Mouse (Mus musculus) midbrain, embryonic 14.5 days (tissue): Measurements from ENCODE around the gene Brd7. TPM values are rescaled to one million over a fixed set of nuclear protein-coding genes. Genes with fewer than 3 reads are reported as not detected.

Experiments
- ATAC-seq: fragments of 200-750 bp; cut with Nextera tagmentation; 2 replicates; pipeline ENCODE4 v1.8.0; 2017; ENCODE audit warnings: moderate number of reproducible peaks, moderate library complexity; ENCODE audit not compliant: low FRiP score, low TSS enrichment
- DNase-seq: peaks from one replicate; pipeline ENCODE4 v3.0.0-alpha.2; 2015
- H3K27ac ChIP-seq: fragments of 300-500 bp; sonication (generic); replicated peaks from 2 replicates; pipeline ENCODE4 v1.5.1; 2014; ENCODE audit warnings: mild to moderate bottlenecking, low read depth, low read length, moderate library complexity
- H3K27me3 ChIP-seq: fragments of 300-500 bp; sonication (generic); 2 replicates; pipeline ENCODE4 v1.6.1; 2014; ENCODE audit warnings: low read length, control low read depth, mixed read lengths; ENCODE audit not compliant: control insufficient read depth, insufficient read depth
- H3K36me3 ChIP-seq: fragments of 300-500 bp; sonication (generic); 2 replicates; pipeline ENCODE4 v1.6.1; 2014; ENCODE audit warnings: low read length, control low read depth; ENCODE audit not compliant: control insufficient read depth, insufficient read depth
- H3K4me1 ChIP-seq: fragments of 300-500 bp; sonication (generic); 2 replicates; pipeline ENCODE4 v1.6.1; 2014; ENCODE audit warnings: mild to moderate bottlenecking, antibody characterized with exemption, low read length, control low read depth; ENCODE audit not compliant: control insufficient read depth, insufficient read depth
- H3K4me2 ChIP-seq: fragments of 300-500 bp; sonication (generic); 2 replicates; pipeline ENCODE4 v1.6.1; 2014; ENCODE audit warnings: mild to moderate bottlenecking, low read length, moderate library complexity
- H3K4me3 ChIP-seq: fragments of 300-500 bp; sonication (generic); replicated peaks from 2 replicates; pipeline ENCODE4 v1.5.1; 2014; ENCODE audit warnings: low read depth, low read length
- H3K9ac ChIP-seq: fragments of 300-500 bp; sonication (generic); replicated peaks from 2 replicates; pipeline ENCODE4 v1.6.1; 2014; ENCODE audit warnings: mild to moderate bottlenecking, low read length, moderate library complexity
- H3K9me3 ChIP-seq: fragments of 300-500 bp; sonication (generic); 2 replicates; pipeline ENCODE4 v1.6.1; 2016; ENCODE audit warnings: low read length, control low read depth, mixed read lengths; ENCODE audit not compliant: control insufficient read depth
- WGBS: fragments of 180-500 bp; shearing (Covaris S2); extraction: QIAGEN DNeasy Blood & Tissue Kit; methylation state at CpG from one replicate; pipeline ENCODE4 v1.1.7; 2014; 5-methylcytosine and 5-hydroxymethylcytosine counted together
- polyA plus RNA-seq: library from polyadenylated mRNA; unstranded; fragments of >200 nt; fragmentation: Nextera tagmentation; extraction: Ambion mirVana; gene quantifications from 2 replicates; pipeline ENCODE4 v1.2.1, GENCODE M21; 2014

Gene Brd7
- polyA plus RNA-seq, 1 experiment from 2014 or later = 82.5 TPM

DNA sequence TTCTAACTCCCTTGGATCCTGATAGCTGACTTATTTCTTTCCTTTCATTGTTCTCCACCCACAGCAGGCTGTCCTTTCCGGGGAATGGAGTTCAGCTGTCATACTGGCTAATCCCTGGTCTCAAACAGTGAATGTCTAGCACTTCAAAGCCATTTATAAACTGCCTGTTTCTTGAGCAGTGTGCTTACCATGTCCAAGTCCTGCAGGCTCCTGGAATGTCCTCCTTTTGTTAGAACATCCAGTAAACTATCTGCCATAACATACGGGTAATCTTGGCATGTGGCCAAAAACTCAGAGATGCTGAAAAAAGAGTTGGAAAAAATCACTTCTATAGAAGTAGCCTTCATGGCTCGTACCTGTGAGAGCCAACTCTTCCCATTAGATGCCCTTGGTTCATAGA, 22.8 kb downstream of the Brd7 start:
- ATAC-seq = no peak
- Histone ChIP-seq H3K27ac (no peak overlapping the region), H3K36me3 (peaks cover 91% of the 10 kb centered on the region), H3K9me3 (no peaks in the 10 kb centered on the region), H3K4me1 (no peaks in the 10 kb centered on the region), H3K9ac (no peak overlapping the region), H3K4me3 (no peak overlapping the region), H3K4me2 (no peak overlapping the region), H3K27me3 (no peaks in the 10 kb centered on the region)
- DNase-seq = peak; percentile 30
- 46% methylated on average over 3 of the region's 3 CpGs for WGBS

DNA sequence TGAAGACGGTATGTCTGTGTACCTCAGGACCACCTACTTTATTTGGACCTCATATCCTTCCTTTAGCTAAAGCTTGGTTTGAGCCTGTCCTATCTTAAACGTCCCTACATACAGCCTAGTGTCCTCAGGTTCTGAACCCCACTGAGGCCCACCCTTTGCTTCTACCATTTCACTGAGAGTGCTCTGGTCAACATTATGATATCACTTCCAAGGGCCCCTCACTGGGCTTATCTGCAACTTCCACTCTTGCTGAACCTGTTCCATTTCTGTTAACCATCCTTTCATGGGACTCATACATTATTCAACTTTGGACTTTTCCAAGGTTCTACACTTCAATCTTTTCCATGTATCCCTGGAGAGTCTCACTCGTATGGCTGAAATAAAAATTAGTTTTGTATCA, 27.0 kb downstream of the Brd7 start:
- WGBS = 90% methylated on average over 3 of the region's 3 CpGs
- H3K36me3 ChIP-seq = peaks cover 82% of the 10 kb centered on the region
- no peaks in the 10 kb centered on the region for H3K27me3 ChIP-seq
- H3K4me1 ChIP-seq = no peaks in the 10 kb centered on the region
- no peak overlapping the region for H3K4me2 ChIP-seq
- no peak for DNase-seq
- no peak overlapping the region for H3K4me3 ChIP-seq
- ATAC-seq = no peak
- no peak overlapping the region for H3K9ac ChIP-seq
- H3K9me3 ChIP-seq = no peaks in the 10 kb centered on the region
- no peak overlapping the region for H3K27ac ChIP-seq

DNA sequence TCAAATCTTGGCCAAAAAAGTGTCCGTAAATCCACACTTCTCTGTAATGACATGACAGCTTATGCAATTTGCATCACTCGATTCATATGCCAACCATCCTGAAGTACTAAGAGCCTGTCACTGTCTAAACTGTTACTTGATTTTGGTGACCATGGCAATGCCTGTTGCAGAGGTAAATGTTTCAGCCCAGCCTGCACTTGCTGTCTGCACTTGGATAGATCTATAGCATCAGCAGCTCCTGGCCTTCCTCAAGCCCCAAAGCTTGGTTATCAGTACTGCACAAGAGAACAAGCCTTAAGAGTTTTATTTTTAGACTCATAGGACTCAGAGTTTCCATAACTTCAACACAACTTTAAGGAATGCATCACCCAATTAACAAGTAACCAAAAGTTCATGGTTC, 27.6 kb downstream of the Brd7 start:
- H3K9me3 ChIP-seq = no peaks in the 10 kb centered on the region
- ATAC-seq (no peak), DNase-seq (no peak)
- no peak overlapping the region for H3K4me2 ChIP-seq
- no peak overlapping the region for H3K27ac ChIP-seq
- H3K36me3 ChIP-seq = peaks cover 82% of the 10 kb centered on the region
- no peaks in the 10 kb centered on the region for H3K27me3 ChIP-seq
- WGBS = 96% methylated on average over 2 of the region's 2 CpGs
- H3K4me1 ChIP-seq = no peaks in the 10 kb centered on the region
- H3K9ac ChIP-seq = no peak overlapping the region
- no peak overlapping the region for H3K4me3 ChIP-seq

DNA sequence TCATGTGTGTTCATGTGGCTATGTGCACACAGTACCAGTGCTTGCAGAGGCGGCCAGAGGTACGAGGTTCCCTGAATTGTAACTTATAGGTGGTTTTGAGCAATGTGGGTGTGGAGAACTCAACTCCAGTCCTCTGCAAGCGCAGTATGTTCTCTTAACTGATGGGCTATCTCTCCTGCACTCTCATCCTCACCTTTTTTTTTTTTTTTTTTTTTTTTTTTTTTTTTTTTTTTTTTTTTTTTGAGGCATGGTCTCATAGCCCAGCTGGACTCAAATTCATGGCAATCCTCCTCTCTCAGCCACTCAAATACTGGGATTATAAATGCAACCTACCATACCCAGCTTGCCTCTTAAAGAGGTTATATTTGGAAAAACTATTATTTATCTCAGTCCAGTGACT, 31.2 kb downstream of the Brd7 start:
- 99% methylated on average over 3 of the region's 3 CpGs for WGBS
- ATAC-seq (no peak), DNase-seq (no peak)
- Histone ChIP-seq H3K4me1 (no peaks in the 10 kb centered on the region), H3K4me2 (no peak overlapping the region), H3K27me3 (no peaks in the 10 kb centered on the region), H3K4me3 (no peak overlapping the region), H3K27ac (no peak overlapping the region), H3K9me3 (no peaks in the 10 kb centered on the region), H3K36me3 (peaks cover 87% of the 10 kb centered on the region), H3K9ac (no peak overlapping the region)

DNA sequence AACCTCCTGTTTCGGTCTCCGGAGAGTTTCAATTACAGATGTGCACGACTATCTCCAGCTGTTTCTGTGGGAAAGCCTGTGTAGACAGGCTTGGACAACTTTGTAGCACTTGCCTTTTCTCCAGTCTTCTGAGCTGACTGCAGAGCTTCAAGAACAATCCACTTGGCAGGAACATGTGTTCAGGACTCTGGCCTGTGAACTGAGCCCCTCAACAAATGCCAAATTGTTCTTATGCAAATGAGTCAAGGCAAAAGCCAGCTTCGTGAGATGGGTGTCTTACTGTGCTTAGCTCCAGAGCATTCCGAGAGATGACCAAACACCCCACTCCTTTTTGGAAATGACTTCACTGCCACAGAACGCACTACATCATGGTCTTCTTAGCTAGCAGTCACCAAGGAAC, 33.3 kb downstream of the Brd7 start:
- no peaks in the 10 kb centered on the region for H3K4me1 ChIP-seq
- no peak overlapping the region for H3K4me3 ChIP-seq
- no peak overlapping the region for H3K27ac ChIP-seq
- ATAC-seq = no peak
- no peaks in the 10 kb centered on the region for H3K27me3 ChIP-seq
- no peaks in the 10 kb centered on the region for H3K9me3 ChIP-seq
- peaks cover 79% of the 10 kb centered on the region for H3K36me3 ChIP-seq
- WGBS = 80% methylated on average over 6 of the region's 6 CpGs
- no peak overlapping the region for H3K4me2 ChIP-seq
- DNase-seq = no peak
- H3K9ac ChIP-seq = no peak overlapping the region

DNA sequence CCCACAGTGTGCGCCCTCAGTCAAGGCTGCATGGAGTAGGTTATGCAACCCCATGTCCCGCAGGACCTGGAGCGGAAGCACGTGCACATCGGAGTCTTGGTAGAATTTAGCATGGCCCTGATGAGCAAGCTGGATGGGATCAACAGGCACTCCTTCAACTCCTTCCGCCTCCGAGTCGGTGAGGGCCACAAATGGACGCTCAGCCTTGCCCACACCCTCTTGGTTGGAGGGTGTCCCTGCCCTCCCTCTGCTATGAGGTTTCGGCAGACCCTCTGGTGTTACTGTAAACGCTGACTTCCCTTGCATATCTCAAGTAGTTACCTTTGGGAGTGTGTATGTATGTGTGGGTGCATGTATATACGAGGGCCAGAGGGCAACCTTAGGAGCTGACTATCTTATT, 35.7 kb downstream of the Brd7 start:
- no peaks in the 10 kb centered on the region for H3K27me3 ChIP-seq
- H3K9ac ChIP-seq = no peak overlapping the region
- H3K4me3 ChIP-seq = no peak overlapping the region
- DNase-seq = no peak
- 97% methylated on average over 12 of the region's 12 CpGs for WGBS
- ATAC-seq = no peak
- no peaks in the 10 kb centered on the region for H3K9me3 ChIP-seq
- H3K4me2 ChIP-seq = no peak overlapping the region
- no peak overlapping the region for H3K27ac ChIP-seq
- peaks cover 56% of the 10 kb centered on the region for H3K36me3 ChIP-seq
- H3K4me1 ChIP-seq = no peaks in the 10 kb centered on the region

DNA sequence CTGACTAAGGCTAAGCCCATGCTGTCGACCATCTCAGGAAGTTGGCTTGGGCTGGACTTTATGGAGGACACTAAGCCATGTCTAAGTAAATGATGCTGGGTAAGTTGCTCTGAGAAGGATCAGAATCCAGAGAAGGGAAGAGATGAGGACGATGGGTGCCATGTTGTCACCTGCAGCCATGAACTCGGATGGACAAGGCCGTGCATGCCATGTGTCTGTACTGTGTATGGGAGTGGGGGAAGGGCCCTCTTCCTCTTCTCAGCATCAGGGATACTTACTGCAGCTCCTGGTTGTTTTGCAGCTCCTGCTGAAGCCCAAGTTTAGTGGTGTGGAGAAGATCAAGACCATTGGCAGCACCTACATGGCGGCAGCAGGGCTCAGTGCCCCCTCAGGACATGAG, 36.2 kb downstream of the Brd7 start:
- WGBS = 94% methylated on average over 5 of the region's 5 CpGs

DNA sequence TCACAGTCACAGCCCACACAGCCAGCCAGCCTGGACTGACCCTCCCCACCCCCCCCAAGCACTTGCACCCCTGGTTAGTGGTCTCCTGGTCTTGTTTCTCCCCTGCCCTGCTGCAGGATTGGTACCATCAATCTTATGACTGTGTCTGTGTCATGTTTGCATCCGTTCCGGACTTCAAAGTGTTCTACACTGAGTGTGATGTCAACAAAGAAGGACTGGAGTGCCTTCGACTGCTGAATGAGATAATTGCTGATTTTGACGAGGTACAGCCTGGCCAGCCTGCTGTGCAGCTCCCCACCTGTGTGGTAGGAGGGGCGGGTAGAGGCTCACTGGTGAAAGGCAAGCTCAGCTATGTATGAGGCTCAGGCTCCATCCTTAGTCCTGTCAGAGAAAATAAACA, 36.7 kb downstream of the Brd7 start:
- H3K27ac ChIP-seq = no peak overlapping the region
- no peak overlapping the region for H3K4me3 ChIP-seq
- no peaks in the 10 kb centered on the region for H3K9me3 ChIP-seq
- H3K4me1 ChIP-seq = no peaks in the 10 kb centered on the region
- no peak for ATAC-seq
- 82% methylated on average over 5 of the region's 5 CpGs for WGBS
- no peak for DNase-seq
- H3K27me3 ChIP-seq = no peaks in the 10 kb centered on the region
- H3K9ac ChIP-seq = no peak overlapping the region
- H3K4me2 ChIP-seq = no peak overlapping the region
- peaks cover 52% of the 10 kb centered on the region for H3K36me3 ChIP-seq

More for the DNA sequence above, 36.2 kb downstream of the Brd7 start:
- ATAC-seq (no peak), DNase-seq (no peak)
- no peaks in the 10 kb centered on the region for H3K27me3 ChIP-seq
- H3K4me2 ChIP-seq = no peak overlapping the region
- no peak overlapping the region for H3K9ac ChIP-seq
- no peak overlapping the region for H3K27ac ChIP-seq
- no peaks in the 10 kb centered on the region for H3K4me1 ChIP-seq
- no peak overlapping the region for H3K4me3 ChIP-seq
- H3K36me3 ChIP-seq = peaks cover 52% of the 10 kb centered on the region
- no peaks in the 10 kb centered on the region for H3K9me3 ChIP-seq

DNA sequence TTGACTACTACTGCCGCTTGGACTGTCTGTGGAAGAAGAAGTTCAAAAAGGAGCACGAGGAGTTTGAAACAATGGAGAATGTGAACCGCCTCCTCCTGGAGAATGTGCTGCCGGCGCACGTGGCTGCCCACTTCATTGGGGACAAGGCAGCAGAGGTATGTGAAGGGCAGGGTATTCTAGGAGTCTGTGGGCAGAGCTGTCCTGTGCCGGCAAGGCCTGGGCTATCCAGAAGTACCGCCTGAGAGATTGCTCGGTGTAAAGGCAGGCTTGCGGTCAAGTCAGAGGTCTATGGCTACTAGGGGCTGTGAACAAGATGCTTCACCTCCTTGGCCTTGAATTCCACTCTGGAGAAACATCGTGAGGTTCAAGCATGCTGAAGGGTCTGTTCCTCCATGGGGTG, 37.2 kb downstream of the Brd7 start:
- Histone ChIP-seq H3K9ac (no peak overlapping the region), H3K4me2 (no peak overlapping the region), H3K9me3 (no peaks in the 10 kb centered on the region), H3K36me3 (peaks cover 49% of the 10 kb centered on the region), H3K4me1 (no peaks in the 10 kb centered on the region), H3K27ac (no peak overlapping the region), H3K4me3 (no peak overlapping the region), H3K27me3 (no peaks in the 10 kb centered on the region)
- no peak for DNase-seq
- WGBS = 92% methylated on average over 11 of the region's 11 CpGs
- no peak for ATAC-seq
